Mouse (Mus musculus) heart, postnatal 0 days (tissue): ENCODE results near the gene Scrt2.

Source experiments
- CTCF ChIP-seq: IDR thresholded peaks from 2 replicates; pipeline ENCODE4 v1.5.1; 2016; ENCODE audit warnings: antibody characterized with exemption, control low read depth, low read depth
- EP300 ChIP-seq: IDR thresholded peaks from 2 replicates; pipeline ENCODE4 v1.6.1; 2016; ENCODE audit warnings: antibody characterized with exemption, low read depth

- TF ChIP-seq CTCF (no peak), EP300 (no peak)
Observed at GRCm38 (mm10) chr2:152141491-152141890, 60.2 kb downstream of the Scrt2 start.
